Mouse (Mus musculus): ENCODE results near the gene Slc17a1. TPM values are rescaled to one million over a fixed set of nuclear protein-coding genes. Genes with fewer than 3 reads are reported as not detected.

Slc17a1 gene
- total RNA-seq (2021): not detected
- long read RNA-seq, experiment 1: 0 reads
- long read RNA-seq, experiment 2: 0 reads

DNA sequence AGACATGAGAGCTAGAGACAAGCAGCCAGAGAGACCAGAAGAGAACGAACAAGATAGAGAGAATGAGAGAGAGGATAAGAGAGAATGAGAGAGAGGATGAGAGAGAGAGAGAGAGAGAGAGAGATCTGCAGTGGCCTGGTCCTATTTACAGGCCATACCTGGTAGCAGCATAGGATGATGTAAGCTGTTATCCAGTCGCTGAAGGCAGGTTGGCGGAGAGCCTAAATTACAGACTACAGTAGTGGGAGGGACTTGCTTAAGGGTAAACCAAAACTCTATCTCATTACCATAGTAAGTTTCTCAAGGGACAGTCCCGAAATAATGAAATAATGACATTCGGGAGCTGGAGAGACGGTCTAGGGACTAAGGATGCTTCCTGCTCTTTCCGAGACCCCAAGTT lies at the start of gene Slc17a1:
Slc17a1 (plus strand) TSS at position 346 of the 400 bp plus-strand sequence.
- TF ChIP-seq CTCF (conservative IDR thresholded peaks at IDR 0.05): no peak
- H3K4me3 ChIP-seq: no peak within 1 kb of the TSS
- no peak within 1 kb of the TSS for H3K27ac ChIP-seq
- no peak for DNase-seq (ENCODE audit: low spot score in 2 of 2)

DNA sequence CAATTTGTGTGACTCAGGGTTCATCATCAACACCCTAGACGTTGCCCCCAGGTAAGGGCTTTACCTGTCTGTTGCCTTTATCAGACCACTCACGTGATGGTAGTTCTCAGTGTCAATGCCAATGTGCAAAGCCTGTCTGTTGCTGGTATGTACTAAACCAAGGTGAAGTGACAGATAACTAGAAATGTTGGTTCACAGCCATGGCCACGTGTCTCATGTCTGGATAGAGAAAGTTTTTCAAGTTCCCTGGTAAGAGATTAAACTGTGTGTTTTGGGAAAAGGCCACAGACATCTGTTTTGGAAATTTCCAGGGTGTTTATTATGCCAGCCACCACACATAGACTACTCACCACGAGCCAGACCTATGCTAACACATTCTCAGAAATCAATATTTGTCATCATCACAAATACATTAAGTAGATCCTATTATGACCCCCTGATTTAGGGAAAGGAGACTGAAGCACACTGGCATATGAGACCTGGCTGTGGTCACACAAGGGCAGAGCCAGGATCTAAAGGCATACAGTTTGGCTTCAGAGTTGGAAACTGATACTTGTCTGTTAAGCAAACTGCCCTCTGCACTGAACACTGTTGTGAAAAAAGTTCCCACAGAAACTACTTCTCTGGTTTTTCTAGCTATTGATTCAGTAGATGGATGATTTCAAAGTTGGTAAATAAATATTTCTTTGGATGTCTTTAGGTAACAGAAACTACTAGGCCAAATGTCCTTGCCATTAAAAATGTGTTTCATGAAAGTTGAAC lies 47.2 kb upstream of the Slc17a1 start:
- no peak for TF ChIP-seq CTCF (conservative IDR thresholded peaks at IDR 0.05)

DNA sequence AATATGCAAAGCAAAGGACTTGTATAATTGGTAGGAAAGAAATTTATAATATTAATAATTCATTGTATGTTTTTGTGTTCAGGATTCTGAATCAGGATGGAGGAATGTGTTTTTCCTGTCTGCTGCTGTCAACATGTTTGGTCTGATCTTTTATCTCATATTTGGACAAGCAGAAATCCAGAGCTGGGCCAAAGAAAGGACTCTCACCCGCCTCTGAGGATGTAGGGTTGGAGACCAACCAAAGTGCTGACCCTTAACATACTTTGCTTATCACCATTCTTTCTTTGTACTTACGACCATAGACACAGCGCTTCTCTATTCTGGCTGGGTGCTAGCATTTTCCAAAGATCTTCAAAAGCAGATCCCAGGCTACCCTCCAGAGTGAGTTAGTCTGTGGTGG lies 45.3 kb upstream of the Slc17a1 start:
- Histone ChIP-seq H3K27ac (no peak overlapping the region), H3K4me3 (no peak overlapping the region)
- DNase-seq (ENCODE audit: low spot score in 2 of 2): no peak
- no peak for TF ChIP-seq CTCF (conservative IDR thresholded peaks at IDR 0.05)

More for the DNA sequence above, 47.2 kb upstream of the Slc17a1 start:
- no peak overlapping the region for H3K4me3 ChIP-seq
- no peak for DNase-seq (ENCODE audit: low spot score in 2 of 2)
- H3K27ac ChIP-seq: no peak overlapping the region

DNA sequence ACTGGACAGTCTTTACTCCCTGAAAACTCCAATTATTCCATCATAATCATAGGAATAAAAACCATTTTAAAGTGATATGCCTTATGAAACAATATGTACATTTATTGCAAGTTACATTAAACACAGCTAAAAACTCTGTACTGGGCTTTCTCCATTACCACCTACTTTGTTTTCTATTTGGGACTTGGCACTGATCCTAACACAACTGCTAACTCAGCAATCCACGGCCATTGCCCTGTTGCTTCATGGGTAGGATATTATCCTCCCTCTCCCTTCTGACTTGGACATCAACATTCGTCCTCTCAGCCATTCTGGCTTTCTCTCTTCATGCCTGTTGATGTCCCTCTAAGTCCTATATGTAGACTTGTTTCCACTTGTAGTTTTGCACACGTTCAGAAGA lies 40.9 kb upstream of the Slc17a1 start:
- TF ChIP-seq CTCF (conservative IDR thresholded peaks at IDR 0.05): no peak
- H3K4me3 ChIP-seq: no peak overlapping the region
- no peak overlapping the region for H3K27ac ChIP-seq
- no peak for DNase-seq (ENCODE audit: low spot score in 2 of 2)

DNA sequence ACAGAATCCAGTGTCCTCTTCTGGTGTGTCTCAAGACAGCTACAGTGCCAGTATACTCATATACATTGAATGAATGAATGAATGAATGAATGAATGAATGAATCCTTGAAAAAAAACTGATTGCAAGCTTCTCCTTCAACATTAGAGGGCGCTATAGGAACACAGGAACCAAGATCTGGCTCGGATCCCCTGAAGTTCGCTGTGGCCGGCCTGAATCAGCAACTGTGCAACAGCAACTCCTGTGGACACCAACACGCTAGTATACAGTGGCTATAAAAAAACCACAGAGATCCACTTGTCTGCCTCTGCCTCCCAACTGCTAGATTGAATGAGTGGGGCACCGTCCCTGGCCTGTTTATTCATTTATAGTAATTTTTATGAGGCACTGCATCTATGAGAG lies 34.5 kb upstream of the Slc17a1 start:
- peak; percentile 85 for TF ChIP-seq CTCF (conservative IDR thresholded peaks at IDR 0.05)
- Histone ChIP-seq H3K4me3 (no peak overlapping the region), H3K27ac (no peak overlapping the region)
- peak; percentile 9 to 29 for DNase-seq (ENCODE audit: low spot score in 2 of 2)

DNA sequence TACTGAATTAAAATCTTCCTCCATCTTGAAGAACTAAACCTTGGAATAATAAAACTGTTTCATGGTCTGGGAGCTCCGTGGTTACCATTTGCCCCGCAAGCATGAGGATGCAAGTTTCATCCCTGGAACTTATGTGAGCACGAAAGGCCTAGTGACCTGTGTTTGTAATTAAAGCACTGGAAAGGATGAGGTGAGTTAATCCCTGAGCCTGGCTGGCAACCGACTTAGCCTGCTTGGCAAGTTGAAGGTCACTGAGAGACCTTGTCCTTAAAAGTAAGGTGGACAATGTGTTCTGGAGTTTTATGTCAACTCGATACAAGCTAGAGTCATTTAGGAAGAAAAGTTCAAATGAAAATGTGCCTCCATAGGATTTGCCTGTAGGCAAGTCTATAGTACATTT lies 32.7 kb upstream of the Slc17a1 start:
- Histone ChIP-seq H3K4me3 (no peak overlapping the region), H3K27ac (no peak overlapping the region)
- TF ChIP-seq CTCF (conservative IDR thresholded peaks at IDR 0.05): no peak
- no peak for DNase-seq (ENCODE audit: low spot score in 2 of 2)

DNA sequence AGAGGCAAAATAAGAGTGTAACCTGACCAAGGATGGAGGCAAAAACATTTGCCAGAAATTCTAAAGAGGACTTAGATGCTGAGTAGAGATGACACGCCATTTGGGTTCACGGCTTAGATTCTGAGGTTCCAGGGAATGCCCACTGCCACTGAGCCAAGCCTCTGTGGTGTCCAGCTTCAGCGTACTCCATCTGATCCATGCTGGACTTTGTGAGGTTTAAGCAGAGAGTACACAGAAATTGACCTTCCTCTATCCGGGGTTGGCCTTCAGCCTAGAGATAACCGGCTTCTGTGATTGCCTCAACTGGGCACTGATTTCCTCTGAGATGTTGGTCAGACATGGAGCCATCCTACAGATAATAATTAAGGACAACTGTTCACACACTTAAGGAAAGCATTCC lies 30.9 kb upstream of the Slc17a1 start:
- DNase-seq (ENCODE audit: low spot score in 2 of 2): no peak
- no peak overlapping the region for H3K4me3 ChIP-seq
- no peak for TF ChIP-seq CTCF (conservative IDR thresholded peaks at IDR 0.05)
- no peak overlapping the region for H3K27ac ChIP-seq

DNA sequence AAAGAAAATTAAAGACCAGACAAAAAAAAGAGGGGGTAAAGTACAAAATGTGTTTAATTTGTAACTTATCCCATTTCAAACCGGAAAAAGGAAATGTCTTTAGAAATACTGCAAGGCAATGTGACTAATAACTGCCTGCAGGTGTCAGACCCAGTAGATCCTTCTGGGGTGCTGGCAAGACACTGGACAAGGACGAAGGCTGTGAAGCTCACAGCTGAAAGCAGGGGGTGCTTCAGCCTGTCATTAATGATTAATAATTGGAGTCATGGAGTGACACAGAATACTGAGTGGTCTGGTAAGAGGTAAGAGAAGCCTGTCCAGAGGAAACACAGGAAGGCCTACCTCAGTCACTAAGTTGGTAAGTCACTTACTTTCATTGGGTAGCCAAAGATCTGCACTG lies 28.2 kb upstream of the Slc17a1 start, which contains the start of gene Slc17a3:
Slc17a3 (plus strand) TSS at position 127 of the 400 bp plus-strand sequence.
- DNase-seq (ENCODE audit: low spot score in 2 of 2): no peak
- Histone ChIP-seq H3K4me3 (no peak within 1 kb of the TSS), H3K27ac (no peak within 1 kb of the TSS)
- TF ChIP-seq CTCF (conservative IDR thresholded peaks at IDR 0.05): no peak

DNA sequence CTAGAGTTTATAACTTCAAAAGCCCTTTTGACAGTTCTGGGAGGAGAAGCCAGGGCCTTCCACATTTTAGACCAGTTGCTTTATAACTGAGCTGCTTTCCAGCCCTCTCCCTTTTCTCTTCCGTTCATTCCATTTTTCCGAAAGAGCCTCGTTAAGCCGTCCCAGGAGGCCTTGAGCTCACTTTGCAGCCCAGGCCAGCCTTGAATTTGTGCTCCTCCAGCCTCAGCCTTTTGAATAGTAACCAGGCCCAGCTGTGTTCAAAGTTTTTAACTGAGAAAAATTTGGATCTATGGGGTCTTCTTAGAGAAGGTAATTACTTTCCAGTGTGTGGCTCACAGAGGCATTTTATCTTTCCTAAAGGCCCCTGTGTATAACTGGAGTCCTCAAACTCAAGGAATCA lies 21.7 kb upstream of the Slc17a1 start:
- H3K27ac ChIP-seq: no peak overlapping the region
- no peak overlapping the region for H3K4me3 ChIP-seq
- DNase-seq (ENCODE audit: low spot score in 2 of 2): no peak
- TF ChIP-seq CTCF (conservative IDR thresholded peaks at IDR 0.05): no peak

DNA sequence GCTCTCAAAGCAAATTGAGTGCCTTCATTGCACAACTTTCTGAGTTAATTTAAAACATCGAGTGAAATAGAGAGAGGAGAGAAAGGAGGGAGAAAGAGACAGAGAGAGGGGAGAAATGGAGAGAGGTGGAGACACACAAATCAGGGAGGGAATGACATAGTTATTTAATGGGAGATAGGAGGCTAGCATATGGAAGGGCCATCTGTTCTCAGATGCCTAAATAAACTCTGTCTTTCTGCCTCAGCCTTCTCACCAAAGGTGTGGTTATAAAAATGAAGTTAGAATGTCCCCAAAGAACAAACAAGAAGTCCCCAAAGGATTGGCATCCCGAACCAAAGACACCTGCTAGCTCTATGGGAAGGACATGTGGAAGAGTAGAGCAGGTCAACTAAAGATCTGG lies 18.3 kb upstream of the Slc17a1 start:
- DNase-seq (ENCODE audit: low spot score in 2 of 2): no peak
- no peak for TF ChIP-seq CTCF (conservative IDR thresholded peaks at IDR 0.05)
- Histone ChIP-seq H3K4me3 (no peak overlapping the region), H3K27ac (no peak overlapping the region)

DNA sequence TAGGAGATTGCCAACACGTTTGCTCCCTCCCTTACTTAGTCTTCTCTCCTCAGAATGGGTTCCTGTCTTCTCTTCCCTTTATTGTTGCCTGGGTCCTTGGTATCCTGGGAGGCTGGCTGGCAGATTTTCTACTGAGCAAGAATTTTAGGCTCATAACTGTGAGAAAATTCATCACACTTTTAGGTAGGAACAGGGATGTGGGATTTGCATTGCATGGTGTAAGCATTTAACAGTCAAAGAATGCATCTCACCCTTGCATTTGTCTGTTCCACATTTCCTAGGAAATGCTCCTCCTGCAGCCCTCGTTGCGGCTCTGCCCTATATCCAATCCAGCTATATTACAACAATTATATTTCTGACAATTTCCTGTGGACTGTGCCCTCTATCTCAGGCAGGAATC lies 11.1 kb upstream of the Slc17a1 start:
- Histone ChIP-seq H3K27ac (no peak overlapping the region), H3K4me3 (no peak overlapping the region)
- no peak for DNase-seq (ENCODE audit: low spot score in 2 of 2)
- TF ChIP-seq CTCF (conservative IDR thresholded peaks at IDR 0.05): no peak

DNA sequence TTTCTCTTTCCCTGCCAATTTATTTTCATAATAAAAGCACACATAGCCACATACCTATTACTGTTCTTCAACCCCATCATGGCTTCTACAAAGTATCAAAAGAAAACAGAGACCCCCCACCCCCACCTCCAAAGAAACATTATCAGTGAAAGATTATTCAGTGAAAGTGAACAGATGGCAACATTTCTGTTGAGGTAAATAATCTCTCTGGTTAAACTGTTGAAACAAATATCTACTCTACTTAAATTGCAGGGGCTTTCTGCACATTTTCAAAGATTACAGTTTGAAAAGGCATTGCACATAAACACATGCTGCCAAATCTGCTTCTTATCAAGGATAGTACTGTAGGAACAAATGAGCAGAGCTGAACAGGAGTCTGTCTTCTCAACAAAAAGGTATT lies 5.7 kb upstream of the Slc17a1 start:
- Histone ChIP-seq H3K27ac (no peak overlapping the region), H3K4me3 (no peak overlapping the region)
- no peak for TF ChIP-seq CTCF (conservative IDR thresholded peaks at IDR 0.05)
- no peak for DNase-seq (ENCODE audit: low spot score in 2 of 2)

DNA sequence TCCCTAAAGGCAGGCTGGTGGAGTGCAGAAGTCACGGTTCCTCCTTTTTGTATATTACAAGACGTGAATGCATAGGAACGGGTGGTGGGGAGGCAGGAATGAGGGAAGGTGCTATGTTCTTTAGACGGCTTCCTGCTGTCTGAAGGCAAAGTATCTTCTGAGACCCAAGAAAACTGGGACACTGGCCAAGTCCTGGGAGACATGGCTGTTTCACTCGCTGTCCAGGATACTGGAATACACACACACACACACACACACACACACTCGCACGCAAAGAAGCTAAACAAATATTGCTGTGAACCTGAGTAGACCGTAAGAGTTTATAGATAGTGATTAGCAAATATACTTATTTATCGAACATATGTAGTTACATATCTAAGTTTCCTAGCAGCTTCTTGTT lies 2.8 kb upstream of the Slc17a1 start:
- no peak for DNase-seq (ENCODE audit: low spot score in 2 of 2)
- H3K27ac ChIP-seq: no peak overlapping the region
- no peak overlapping the region for H3K4me3 ChIP-seq
- no peak for TF ChIP-seq CTCF (conservative IDR thresholded peaks at IDR 0.05)

DNA sequence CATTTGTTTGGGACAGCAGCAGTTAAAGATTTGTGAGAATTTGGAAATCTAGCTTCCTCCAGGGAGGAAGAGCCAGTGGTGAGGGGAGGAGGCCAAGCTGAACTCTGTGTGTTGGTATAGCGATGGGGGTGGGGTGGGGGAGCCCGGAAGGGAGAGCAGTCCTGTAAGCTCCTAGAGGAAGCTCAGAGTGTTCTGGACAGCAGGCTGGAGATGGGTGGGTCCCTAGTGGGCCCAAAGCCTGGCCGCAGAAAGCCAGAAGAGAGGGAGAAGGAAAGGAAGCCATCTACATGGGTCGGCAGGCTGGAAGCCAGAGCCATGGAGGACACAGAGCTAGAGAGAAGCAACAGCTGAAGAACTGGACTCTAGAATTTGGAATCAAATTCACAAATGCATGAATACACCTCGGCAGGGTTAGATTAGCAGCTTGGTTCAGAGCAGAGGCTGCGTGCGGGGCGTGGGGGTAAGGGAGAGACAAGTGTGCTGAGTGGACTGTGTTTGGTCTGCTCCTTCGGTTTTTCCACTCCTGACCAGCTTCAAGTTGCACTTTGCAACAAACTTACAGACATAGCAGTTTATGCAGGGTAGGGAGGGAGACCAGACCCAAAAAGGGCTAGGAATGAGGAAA lies 1.4 kb upstream of the Slc17a1 start:
- Histone ChIP-seq H3K27ac (no peak overlapping the region), H3K4me3 (no peak overlapping the region)
- no peak for TF ChIP-seq CTCF (conservative IDR thresholded peaks at IDR 0.05)
- no peak for DNase-seq (ENCODE audit: low spot score in 2 of 2)

Data from layer of hippocampus, adult 2 months (tissue).